Mouse (Mus musculus) central nervous system, embryonic 14 days (tissue): ENCODE measurements around the gene Coro1c. TPM values are rescaled to one million over a fixed set of nuclear protein-coding genes. Genes with fewer than 3 reads are reported as not detected.

ENCODE experiments used
- polyA plus RNA-seq: library from polyadenylated mRNA; depleted of rRNA; stranded (reverse); fragments of >200 nt; gene quantifications from 2 replicates; pipeline ENCODE4 v1.2.3, GENCODE M21; 2012; rRNA removed

Gene Coro1c
- polyA plus RNA-seq = 150 and 179 TPM in 2 replicates

DNA sequence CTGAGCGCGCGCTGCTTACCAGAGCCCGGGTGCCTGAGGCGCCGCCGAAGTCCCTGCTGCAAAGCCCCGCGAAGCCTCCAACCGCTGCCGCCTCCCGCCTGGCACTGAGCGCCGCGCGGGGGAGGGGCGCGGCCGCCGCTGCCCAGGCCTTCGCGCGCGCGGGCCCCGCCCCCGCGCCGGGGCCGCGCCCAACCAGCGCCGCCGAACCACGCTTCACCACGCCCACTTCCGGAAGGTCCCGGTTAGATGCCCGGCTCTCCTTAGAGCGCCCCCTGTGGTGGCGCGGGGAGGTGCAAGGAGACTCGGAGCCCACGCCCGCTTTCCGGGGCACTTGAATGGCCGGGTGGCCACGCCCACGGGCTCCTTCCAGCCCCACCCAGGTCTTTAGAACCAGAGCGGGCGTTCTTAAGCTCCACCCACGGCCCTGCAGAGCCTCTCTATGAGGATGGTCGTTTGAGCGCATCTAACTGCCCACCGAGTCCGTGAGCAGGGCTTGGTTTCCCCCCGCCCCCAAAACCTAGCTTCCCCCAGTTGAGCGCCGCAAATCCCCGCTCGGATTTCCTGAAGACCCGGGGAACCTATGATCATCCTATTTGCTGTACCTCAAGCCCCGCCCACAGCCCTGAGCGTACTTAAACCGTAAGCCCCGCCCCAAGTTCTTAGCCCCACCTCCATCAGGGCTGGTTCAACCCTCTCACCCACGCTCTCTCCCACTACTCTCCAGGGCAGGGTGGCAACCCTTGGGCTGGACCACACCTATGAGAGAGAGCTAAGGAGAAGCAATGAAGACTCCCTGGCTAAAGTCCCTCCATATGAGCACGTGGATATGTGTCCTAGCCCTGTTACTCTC lies at the start of gene Coro1c:
TSS of gene Coro1c (minus strand) at position 167 of the 850 bp plus-strand sequence.

DNA sequence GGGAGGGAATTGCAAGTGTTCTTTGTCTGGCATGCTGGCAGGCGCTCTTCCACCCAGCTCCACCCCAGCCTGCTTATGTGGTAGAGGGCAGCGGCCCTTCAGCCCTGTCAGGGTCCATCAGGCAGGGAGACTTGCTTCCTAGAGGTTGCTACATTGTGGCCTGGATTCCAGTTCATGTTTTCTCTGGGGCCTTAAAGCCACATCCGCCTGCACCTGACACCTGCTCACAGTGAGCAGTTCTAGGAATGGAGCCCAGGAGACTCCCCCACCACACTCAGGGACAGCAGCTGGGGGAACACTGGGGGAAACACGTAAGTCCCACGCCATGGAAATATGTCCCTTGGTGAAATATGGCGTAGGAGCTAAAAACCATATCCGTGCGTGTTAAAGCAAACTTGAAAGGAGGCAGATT lies 76.1 kb downstream of the Coro1c start, which contains the start of gene Selplg:
TSS of gene Selplg (minus strand) at position 155 of the 412 bp plus-strand sequence.

DNA sequence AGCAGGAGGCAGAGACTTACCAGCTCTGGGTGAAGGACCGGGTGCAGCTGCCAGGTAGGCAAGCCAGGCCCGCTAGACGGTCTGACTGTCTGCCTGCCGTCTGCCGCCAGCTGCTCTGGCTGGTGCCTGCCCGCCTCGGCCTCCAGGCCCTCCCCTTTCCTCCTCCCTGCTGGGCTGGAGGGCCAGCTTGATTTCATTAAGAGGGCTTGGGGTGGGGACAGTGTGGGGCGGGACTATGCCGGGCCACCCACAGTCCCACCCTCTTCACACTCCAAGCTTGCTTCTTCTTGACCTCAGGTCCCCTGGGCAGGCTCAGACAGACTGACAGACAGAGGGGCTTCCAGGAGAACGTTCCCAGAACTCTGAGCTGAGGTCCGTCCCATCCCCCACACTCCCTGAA lies 108.3 kb downstream of the Coro1c start, which contains the start of gene Tmem119:
TSS of gene Tmem119 (minus strand) at position 237 of the 400 bp plus-strand sequence.

Other genes starting within 250 kb of the Coro1c start
- not detected in 2 replicates for gene 1700069L16Rik, start 184.0 kb downstream of the Coro1c start, polyA plus RNA-seq
- gene Ficd, start 173.0 kb downstream of the Coro1c start, polyA plus RNA-seq = 4.7 and 5.9 TPM in 2 replicates
- gene Sart3, start 136.2 kb downstream of the Coro1c start, polyA plus RNA-seq = 60.8 and 62.6 TPM in 2 replicates
- 88.8 and 93.8 TPM in 2 replicates for gene Iscu, start 136.0 kb downstream of the Coro1c start, polyA plus RNA-seq
- gene Tmem119, start 108.2 kb downstream of the Coro1c start, polyA plus RNA-seq = 6.7 and 14.2 TPM in 2 replicates
- gene Selplg, start 76.1 kb downstream of the Coro1c start, polyA plus RNA-seq = 1.5 TPM in 2 replicates
- gene Ssh1, start 85.1 kb upstream of the Coro1c start, polyA plus RNA-seq = 13.7 and 14.6 TPM in 2 replicates
- not detected in 2 replicates for gene Dao, start 94.9 kb upstream of the Coro1c start, polyA plus RNA-seq
- gene Usp30, start 156.7 kb upstream of the Coro1c start, polyA plus RNA-seq = 33.6 and 35.0 TPM in 2 replicates
- 48.3 and 52.9 TPM in 2 replicates for gene Svop, start 182.8 kb upstream of the Coro1c start, polyA plus RNA-seq
- gene Alkbh2, start 219.5 kb upstream of the Coro1c start, polyA plus RNA-seq = 12.1 and 12.9 TPM in 2 replicates
- 14.3 and 14.8 TPM in 2 replicates for gene Ung, start 221.6 kb upstream of the Coro1c start, polyA plus RNA-seq
- 3.2 and 4.4 TPM in 2 replicates for gene Acacb, start 237.8 kb upstream of the Coro1c start, polyA plus RNA-seq